Mouse (Mus musculus) testis, postnatal 14 days (tissue): ENCODE measurements at regions not wholly inside any gene's neighbourhood (a gene's known extent, or its start where the extent isn't known, plus 50 kb on each side); places are given as distances from the start of the nearest gene placed in this dataset.

Source experiments
- DNase-seq: peaks from one replicate; pipeline ENCODE4 v3.0.0; 2021; ENCODE audit warnings: low spot score

DNA sequence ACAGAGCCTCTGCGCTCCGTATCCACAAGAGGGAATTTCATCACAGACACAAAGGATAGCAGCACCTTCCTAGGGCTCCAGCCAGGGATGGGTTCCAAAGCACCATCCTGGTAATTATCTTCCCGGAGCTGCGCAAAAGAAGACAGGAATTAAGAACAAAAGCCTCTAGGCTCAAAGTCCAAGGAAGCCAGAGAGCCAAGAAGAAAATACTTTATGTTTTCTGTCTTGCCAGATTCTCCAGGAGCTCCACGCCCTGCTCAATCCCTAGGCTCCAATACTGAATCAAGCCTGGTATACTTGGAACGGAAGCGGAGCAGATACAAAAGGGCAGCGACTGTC lies 54.4 kb downstream of the Irf2bpl start:
- DNase-seq: no peak

DNA sequence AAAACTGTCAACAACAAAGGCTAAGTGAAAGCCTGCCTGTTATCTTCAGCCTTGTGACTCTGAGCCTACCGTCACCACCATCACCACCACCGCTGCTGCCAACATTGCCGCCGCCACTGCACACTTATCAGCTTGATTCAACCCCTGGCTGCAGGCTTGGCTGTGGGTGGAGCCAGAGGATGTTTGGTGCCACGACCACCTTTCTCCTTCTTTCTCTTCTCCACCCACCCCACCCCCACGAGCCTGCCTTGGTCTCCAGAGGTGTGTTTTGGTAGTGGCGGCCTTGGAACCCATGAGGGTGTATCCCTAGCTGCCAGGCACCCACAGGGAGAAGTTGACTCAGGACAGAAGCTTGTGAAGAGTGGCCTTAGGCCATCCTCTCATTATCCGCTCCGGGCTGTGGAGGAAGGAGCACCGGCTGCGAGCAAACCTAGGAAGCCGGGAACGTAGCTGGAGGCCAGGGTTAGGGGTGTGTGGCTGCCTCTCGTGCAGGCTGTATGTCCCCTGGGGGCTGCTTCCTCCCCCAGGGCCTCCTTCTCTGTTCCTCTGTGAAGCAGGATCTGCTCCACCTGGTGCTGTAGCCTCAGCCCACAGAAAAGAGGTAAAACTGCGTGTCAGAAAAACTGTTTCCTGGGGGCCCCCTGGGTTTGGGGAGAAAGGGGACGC lies 54.9 kb downstream of the Irf2bpl start:
- DNase-seq: no peak

DNA sequence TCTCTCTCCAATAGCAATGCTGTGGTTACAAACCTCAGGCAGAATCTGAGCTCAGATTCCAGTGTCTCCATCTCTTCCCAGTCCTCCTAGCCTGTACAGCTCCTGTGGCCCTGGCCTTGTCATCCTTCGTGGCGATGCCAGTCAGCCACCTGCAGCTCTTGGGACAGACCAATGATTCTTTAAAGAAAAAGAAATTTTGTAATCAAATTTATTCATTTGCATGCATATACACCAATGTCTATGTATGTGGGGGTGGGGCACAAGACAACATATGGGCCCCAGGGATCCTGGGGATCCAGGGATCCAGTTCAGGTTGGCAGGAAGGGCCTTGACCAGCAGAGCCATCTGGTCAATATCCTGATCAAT lies 57.4 kb downstream of the Irf2bpl start:
- DNase-seq: no peak

DNA sequence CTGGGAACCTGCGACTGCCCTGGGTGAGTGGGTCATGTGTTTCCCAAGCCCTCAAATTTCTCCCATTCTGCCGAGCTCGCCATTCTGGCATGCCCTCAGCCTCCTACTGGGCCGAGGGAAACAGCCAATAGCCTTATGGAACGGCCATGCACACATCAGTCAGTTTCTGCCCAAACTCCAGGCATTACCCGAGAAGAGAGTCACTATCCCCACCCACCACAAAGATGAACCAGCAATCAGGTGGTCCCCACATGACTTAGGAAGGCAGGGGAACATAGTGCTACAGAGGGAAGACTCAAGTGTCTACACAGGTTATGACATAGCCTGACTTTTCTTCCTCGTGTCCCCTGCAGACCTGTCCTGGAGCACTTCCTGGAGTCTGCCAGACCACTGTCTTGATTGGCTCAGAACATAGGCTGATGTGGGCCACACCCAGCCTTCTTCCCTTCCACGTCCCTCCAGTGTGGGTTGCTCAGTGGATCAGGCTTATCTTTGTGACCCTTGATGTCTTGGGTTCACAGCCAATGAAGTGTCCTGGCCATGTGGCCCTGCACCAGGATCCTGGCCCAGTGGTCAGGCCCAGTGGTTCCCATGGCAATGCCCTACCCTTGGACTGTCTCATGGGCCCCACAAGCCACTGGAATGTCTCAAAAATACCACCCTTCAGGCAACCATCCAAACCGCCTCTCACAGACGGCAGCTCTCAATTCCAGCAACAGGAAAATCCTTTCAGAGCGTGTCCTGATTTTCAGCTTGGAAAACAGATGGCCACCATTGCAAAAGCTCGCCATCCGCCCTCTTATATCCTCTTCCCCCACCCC lies 58.0 kb downstream of the Irf2bpl start:
- DNase-seq: no peak

DNA sequence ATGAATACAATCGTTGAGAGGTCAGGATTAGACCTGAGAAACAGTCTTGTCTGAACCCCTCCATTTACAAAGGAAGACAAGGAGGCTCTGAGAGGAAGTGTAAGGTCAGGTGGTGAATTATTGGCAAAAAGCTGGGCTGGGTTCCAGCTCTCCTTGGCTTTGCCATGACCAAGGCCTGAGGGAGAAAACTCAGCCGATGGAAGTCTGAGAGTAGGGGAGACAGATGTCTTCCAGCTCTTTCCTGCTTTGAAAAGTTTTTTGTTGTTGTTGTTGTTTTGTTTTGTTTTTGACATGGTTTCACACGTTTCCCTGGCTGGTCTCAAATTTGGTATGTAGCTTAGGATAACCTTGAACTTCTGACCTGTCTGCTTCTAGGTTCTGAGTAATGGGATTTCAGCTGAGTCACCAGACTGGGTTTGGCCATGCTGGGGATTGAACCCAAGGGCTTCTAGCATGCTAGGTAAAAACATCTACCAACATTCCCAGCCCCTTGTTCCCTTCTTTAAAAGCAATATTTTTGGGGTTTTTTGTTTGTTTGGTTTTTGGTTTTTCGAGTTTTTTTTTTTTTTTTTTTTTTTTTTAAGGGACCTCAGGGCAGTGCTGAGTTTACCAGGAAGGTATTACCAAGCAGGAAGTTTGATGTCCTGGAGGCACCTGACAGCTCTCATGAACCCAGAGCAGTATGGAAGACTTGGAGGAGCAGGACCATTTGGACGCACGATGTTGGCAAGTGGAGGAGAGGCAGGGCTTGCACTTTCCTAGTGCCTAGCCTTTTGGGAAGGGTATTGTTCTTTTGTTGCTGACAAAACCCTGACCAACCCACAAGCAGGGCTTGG lies 58.8 kb downstream of the Irf2bpl start:
- no peak for DNase-seq

DNA sequence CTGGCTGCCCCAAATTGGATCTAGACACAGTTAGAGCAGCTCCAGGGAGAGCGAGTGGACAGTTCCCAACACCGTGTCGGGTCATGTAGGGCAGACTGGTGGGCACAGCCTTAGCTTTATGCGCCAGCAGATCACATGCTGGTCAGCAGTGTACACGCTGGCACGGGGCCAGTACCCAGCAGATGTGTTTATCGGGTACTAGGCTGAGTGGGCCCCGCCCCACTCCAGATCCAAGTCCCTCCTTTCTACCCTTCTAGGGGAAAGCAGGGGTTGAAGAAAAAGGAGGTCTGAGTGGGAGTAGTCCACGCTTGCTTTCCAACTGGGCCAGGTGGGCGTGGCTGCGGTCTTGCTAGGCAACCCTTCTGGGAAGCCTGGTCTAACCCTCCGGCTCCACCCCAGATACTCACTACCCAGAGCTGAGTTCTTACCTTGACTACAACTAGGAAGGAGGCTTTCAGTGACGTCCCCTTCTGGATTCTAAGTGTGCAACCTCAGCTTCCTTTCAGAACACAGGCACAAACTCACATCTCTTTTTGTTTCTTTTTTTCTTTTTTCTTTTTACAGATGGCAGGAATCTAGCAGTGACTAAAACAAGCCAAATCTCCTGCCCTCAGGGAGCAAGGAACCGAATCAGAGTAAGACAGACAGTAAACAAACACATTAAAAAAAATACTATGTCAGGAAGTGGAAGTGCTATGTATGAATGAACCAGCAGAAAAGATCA lies 59.6 kb downstream of the Irf2bpl start:
- peak; percentile 80 for DNase-seq

DNA sequence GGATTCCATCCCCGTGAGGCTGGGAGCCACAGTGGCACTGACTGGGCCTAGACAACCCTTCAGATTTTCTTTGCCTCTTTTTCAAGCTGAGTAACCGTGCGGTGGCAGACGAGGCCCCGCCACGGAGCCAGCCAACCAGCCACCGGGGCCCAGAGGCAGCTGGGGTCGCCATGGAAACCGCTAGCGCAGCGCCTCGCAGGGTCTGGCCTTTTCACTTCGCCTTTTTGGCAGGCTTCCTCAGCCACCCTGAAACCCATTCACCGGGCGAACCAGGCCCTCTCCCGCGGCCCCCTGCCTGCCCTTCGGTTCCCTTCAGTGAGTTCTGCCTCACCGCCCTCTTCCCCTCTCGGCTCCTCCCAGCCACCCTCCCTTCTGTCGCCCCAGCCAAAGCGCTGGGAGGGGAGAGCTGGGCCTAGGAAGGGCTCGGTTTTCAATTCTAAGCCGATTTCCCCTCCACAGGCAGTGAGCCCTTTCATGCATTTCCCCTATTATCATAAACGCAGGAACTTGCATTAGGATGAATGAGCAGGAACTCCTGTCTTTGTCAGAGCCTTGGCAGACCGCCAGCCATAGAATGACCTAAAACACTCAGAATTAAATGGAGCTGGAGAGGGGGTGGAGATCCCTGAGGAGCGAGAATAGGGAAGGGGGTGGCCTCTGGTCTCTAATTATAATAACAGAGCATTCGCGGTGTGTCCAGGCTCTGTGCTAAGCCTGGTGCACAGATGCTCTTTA lies 60.6 kb downstream of the Irf2bpl start:
- DNase-seq: peak; percentile 83

DNA sequence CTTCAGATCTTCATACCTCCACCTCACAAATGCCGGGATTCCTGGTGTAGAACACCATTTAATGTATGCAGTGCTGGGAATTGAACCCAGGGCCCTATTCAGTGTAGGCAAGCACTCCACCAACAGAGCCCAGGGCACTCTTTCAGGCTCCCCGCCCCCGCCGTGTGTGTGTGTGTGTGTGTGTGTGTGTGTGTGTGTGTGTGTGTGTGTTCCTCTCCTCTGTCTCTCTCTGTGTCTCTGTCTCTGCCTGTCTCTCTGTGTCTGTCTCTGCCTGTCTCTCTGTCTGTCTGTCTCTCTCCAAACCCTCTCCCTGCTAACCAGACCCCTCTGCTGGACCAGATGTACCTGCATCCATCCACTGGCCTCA lies 61.1 kb downstream of the Irf2bpl start:
- no peak for DNase-seq

DNA sequence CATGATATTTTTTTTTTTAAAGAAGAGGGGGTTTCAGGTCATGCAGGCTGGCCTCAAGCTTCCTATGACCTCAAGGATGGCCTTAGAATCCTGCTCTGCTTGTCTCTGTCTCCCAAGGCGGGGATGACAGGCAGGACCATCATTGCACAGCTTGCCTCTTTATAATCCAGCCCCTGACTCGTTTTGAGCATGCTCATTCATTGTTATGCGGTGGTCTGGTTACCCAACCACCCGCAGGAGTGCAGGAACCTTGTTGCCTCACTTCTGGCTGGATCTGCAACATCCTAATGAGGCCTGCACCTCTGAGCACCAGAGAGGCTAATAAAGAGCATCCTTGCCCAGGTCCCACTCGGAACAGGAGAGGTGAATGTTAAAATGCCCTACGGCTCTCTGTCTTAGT lies 63.4 kb downstream of the Irf2bpl start:
- DNase-seq: no peak

DNA sequence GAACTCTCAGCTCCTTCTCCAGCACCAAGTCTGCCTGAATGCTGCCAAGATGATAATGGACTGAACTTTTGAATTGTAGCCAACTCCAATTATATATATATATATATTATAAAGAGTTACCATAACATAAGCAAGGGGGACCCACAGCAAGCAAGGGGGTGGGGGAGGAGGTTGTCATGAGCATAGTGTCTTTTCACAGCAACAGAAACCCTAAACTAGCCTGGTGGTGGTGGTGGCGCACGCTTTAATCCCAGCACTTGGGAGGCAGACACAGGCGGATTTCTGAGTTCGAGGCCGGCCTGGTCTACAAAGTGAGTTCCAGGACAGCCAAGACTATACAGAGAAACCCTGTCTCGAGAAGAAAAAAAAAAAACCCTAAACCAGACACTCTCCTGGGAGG lies 65.0 kb downstream of the Irf2bpl start:
- no peak for DNase-seq

DNA sequence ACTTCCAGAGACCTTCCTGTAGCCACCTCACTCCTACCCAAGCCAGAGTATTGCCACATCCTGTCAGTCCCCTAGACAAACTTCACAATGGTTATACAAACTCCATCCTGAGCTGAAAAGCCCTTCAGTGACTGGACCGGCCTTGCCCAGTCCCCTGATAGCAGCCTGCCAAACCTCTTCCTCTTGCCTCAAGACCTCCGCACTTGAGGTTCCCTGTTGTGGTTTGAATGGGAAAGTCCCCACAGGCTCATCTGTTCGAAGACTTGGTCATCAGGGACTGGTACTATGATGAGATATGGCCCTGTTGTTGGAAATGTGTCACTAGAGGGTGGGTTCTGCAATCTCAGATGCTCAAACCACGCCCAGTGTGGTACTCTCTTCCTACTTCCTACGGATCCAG lies 65.4 kb downstream of the Irf2bpl start:
- DNase-seq: no peak

DNA sequence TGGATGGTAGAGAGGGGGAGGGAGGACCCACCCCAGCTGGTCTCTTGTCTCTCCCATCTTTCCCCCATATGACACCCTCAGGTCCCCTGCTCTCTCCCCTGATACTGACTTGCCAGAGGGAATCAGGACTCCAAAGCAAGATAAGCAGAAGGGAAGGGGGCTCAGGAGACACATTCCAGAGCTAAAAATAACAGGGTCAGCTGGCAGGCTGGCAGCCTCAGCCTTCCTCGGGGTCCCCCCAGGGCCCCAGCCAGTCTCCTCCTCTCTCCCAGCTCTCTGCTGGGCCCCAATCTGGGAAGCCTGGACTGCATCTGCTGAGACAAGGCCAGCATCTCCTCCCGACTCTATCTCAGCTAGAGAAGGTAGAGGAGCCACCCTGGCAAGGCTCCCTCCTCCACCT lies 66.4 kb downstream of the Irf2bpl start:
- no peak for DNase-seq

DNA sequence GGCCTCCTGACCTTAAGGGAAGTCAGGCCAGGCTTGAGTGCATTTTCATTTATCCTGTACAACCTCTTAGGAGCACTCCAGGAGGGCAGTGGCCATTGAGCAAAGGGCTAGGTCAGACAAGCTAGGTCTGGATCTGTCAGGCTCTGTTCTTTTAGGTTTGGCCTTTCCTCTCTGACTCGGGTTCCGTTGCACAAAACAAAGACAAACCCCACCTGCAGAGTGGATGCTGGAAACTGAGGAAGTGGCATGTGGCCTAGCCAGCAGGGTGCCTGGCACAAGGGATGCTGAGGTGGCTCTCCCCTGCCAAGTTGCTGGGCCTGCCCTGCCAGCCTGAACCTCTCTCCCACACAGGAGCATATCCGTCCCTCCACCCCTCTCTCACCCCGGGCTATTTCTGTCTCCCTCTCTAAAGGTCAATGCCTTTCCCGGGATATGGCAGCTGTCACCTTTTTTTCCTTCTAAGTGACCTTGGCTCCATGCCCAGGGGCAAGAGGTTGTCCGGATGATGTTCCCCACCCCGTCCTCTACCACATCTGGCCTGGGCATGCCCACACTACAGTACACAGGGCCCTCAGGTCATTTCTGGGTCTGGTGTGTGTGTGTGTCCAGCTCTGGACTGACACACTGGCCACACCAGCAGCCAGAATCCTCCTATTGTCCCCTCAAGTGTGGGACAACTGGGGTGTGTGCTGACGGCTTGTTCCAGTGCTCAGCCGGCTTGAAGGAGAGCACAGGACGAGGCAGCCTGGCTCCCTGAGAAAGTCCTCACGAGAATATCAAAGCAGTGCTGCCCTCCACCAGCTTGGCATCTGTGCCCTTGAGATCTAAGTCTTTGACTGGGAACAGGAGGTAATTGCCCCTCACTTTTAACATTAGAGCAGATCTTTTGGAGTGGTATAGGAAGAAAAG lies 67.6 kb downstream of the Irf2bpl start:
- DNase-seq: peak; percentile 37

DNA sequence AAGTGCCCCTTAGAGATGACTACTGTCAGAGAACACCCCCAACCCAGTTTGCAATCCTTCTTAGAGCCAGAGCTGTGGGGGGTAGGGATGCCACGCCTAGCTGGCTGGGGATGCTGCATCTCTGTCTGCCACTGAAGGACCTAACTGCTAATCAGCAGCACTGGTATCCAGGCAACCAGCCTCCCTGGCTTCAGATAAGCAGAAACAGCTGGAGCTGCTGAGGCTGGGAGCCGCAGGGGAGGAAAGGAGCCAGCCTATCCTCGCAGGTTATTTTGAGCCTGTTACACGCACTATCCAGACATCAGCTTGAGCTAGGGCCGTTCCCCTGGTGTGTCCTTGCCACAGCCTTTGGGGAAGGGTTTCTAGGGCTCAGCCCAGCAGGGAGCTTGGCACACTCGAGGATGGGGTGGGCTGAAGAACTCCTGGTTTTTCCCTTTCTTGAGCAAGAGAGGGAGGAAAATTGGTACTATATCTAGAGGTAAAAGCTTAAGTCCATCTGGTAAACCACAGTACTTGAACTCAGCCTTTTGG lies 68.4 kb downstream of the Irf2bpl start:
- peak; percentile 28 for DNase-seq

DNA sequence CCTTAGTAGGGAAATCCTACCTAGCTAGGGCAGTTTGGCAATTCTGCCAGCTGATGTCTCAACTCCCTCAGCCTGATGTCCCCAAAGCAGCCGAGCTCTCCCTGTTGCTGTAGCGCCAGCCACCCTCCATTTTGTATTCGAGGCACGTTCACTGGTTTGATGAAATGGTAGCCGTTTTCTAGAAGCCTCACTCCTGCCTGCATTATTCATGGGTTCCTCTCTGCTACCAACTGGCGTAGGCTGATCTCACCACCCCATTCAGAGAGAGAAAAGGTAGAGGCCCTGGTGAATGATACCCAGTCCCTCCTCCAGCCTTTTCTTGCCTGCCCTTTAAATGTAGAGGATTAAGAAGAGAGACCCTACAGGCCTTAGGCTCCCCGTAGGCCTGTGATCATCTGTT lies 69.9 kb downstream of the Irf2bpl start:
- no peak for DNase-seq
